Mouse (Mus musculus) thymus, adult 2 months (tissue): ENCODE results near the gene Wnt2b. TPM values are rescaled to one million over a fixed set of nuclear protein-coding genes. Genes with fewer than 3 reads are reported as not detected.

Source experiments
- DNase-seq: peaks from one replicate; pipeline ENCODE4 v3.0.0; 2021
- H3K27ac ChIP-seq: fragments of 200-500 bp; 2 replicates; pipeline ENCODE4 v1.5.1; 2012; ENCODE audit warnings: low read length, control low read depth; ENCODE audit not compliant: control insufficient read depth, insufficient read depth
- H3K27me3 ChIP-seq: fragments of 200-500 bp; 2 replicates; pipeline ENCODE4 v1.6.1; 2012; ENCODE audit warnings: mild to moderate bottlenecking, low read length, moderate library complexity, mixed read lengths; ENCODE audit not compliant: control insufficient read depth, insufficient read depth
- H3K36me3 ChIP-seq: fragments of 200-500 bp; 2 replicates; pipeline ENCODE4 v1.6.1; 2012; ENCODE audit warnings: mild to moderate bottlenecking, low read length, moderate library complexity; ENCODE audit not compliant: control insufficient read depth, insufficient read depth
- H3K4me1 ChIP-seq: fragments of 200-500 bp; replicated peaks from 2 replicates; pipeline ENCODE4 v1.6.1; 2012; ENCODE audit warnings: low read length; ENCODE audit not compliant: control insufficient read depth, insufficient read depth
- H3K4me3 ChIP-seq: fragments of 200-500 bp; 2 replicates; pipeline ENCODE4 v1.5.1; 2012; ENCODE audit warnings: mild to moderate bottlenecking, low read length, control low read depth, moderate library complexity; ENCODE audit not compliant: control insufficient read depth, insufficient read depth
- CTCF ChIP-seq: fragments of 200-500 bp; IDR thresholded peaks from 2 replicates; pipeline ENCODE4 v1.5.1; 2012; ENCODE audit warnings: mild to moderate bottlenecking, control low read depth, low read length, moderate library complexity, borderline replicate concordance; ENCODE audit not compliant: control insufficient read depth, poor library complexity, insufficient read depth; ENCODE audit errors: extremely low read depth
- POLR2A ChIP-seq: fragments of 200-500 bp; IDR thresholded peaks from 2 replicates; pipeline ENCODE4 v1.6.1; 2012; ENCODE audit warnings: mild to moderate bottlenecking, low read length, control low read depth, moderate library complexity; ENCODE audit not compliant: control insufficient read depth, poor library complexity, insufficient read depth; ENCODE audit errors: extremely low read depth
- WGBS: fragments of 180-500 bp; shearing (Covaris S2); methylation state at CpG from one replicate; pipeline ENCODE4 v1.1.7; 2018; 5-methylcytosine and 5-hydroxymethylcytosine counted together
- polyA plus RNA-seq: library from polyadenylated mRNA; depleted of rRNA; stranded (reverse); fragments of >200 nt; gene quantifications from 2 replicates; pipeline ENCODE4 v1.2.3, GENCODE M21; 2012; rRNA removed

Gene Wnt2b
- polyA plus RNA-seq, result 0.89 and 1.2 TPM in 2 replicates

DNA sequence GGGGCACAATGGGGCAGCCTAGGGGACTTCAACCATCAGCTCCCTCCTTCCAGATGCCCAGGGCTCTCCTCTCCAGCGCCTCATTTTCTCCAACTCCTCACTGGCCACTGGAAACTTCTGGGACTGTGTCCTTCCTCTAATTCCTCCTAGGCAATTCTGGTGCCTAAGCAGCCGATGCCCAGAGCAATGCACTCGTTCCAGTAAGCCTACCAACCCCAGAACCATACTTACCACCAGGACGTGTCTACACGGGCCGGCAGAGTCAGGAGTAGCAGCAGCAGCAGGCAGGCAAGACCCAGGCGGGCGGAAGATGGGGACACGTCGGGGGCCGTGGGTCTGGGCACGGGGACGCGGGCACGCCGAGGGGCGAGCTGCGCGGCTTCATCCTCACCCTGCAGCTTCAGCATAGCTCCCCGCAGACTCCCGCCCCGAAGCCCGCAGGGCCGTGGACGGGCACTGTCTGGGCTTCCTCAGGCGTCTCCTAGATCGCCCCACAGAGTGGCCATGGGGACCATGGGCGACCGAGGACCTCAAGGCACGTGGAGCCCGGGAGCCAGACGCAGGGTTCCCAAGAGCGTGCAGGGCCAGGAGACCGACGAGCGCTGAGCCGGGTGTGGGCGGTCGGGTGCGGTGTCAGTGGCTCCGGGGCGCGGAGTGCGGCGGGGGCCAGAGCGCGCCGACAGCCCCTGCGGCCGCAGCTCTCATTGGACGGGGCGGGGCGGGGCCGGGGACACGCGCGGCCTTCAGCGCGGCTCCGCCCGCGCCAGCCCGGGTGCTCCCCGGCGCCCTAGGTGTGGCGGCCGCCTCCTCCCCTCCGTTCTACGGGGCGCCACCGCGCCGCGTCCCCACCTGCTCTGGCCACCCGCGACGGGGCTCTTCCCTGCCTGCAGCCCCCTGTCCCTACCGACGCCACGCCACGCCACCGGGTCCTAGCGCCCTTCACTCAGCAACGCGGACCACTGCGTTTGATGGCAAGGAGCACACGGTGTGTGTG, at the start of gene Wnt2b:
Wnt2b (minus strand) TSS at position 856 of the 994 bp plus-strand sequence.
- peak within 1 kb of the TSS; percentile 39 for H3K4me3 ChIP-seq
- peaks cover 15% of the 10 kb centered on the region for H3K27me3 ChIP-seq
- TF ChIP-seq CTCF (no peak), POLR2A (no peak)
- H3K4me1 ChIP-seq, result peaks cover 26% of the 10 kb centered on the region
- no peak within 1 kb of the TSS for H3K27ac ChIP-seq
- WGBS, result 3% methylated on average over 86 of the region's 87 CpGs
- H3K36me3 ChIP-seq, result no peaks in the 10 kb centered on the region
- no peak for DNase-seq

- Histone ChIP-seq H3K4me1 (no peaks in the 10 kb centered on the region), H3K36me3 (no peaks in the 10 kb centered on the region), H3K4me3 (no peak overlapping the region), H3K27me3 (no peaks in the 10 kb centered on the region), H3K27ac (no peak overlapping the region)
- DNase-seq, result no peak
- WGBS, result 94% methylated on average over 11 of the region's 11 CpGs
- TF ChIP-seq POLR2A (no peak), CTCF (no peak)
These were observed 49.1 kb upstream of the Wnt2b start for GRCm38 (mm10) chr3:105010681-105011339.

GRCm38 (mm10) chr3:105008070-105008469, 46.3 kb upstream of the Wnt2b start:
- 88% methylated on average over 9 of the region's 9 CpGs for WGBS
- TF ChIP-seq POLR2A (no peak), CTCF (no peak)
- H3K36me3 ChIP-seq, result no peaks in the 10 kb centered on the region

GRCm38 (mm10) chr3:105006101-105006500, 44.4 kb upstream of the Wnt2b start:
- Histone ChIP-seq H3K36me3 (no peaks in the 10 kb centered on the region), H3K27me3 (no peaks in the 10 kb centered on the region), H3K27ac (no peak overlapping the region), H3K4me1 (no peaks in the 10 kb centered on the region), H3K4me3 (no peak overlapping the region)
- no peak for DNase-seq
- TF ChIP-seq POLR2A (no peak), CTCF (no peak)
- WGBS, result 96% methylated on average over 6 of the region's 6 CpGs

More at GRCm38 (mm10) chr3:105008070-105008469, 46.3 kb upstream of the Wnt2b start:
- Histone ChIP-seq H3K4me3 (no peak overlapping the region), H3K27me3 (no peaks in the 10 kb centered on the region), H3K4me1 (no peaks in the 10 kb centered on the region), H3K27ac (no peak overlapping the region)
- DNase-seq, result no peak

GRCm38 (mm10) chr3:105005561-105006065, 43.9 kb upstream of the Wnt2b start:
- Histone ChIP-seq H3K4me3 (no peak overlapping the region), H3K27ac (no peak overlapping the region), H3K4me1 (no peaks in the 10 kb centered on the region), H3K36me3 (no peaks in the 10 kb centered on the region), H3K27me3 (no peaks in the 10 kb centered on the region)
- 87% methylated on average over 20 of the region's 20 CpGs for WGBS
- TF ChIP-seq POLR2A, result no peak
- no peak for TF ChIP-seq CTCF
- DNase-seq, result no peak

DNA sequence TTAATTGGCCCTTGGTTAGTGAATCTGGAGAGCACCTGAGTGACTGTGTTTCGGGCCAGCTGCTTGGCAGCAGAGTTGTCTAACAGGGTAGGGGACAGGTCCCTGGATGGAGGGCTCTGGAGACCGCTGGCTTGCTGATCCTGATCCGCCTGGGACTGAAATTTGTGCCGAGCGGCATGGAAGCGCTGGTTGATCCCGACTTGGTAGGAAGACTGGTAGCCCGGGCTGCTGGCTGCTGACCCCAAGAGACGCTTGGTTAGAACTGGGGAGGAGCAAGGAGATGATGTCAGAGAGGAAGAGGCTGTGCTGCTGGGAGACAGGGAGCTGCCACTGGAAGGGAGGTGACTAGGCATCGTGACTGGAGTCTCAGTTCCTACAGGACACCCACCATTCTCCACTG, 43.3 kb upstream of the Wnt2b start:
- TF ChIP-seq CTCF (no peak), POLR2A (no peak)
- H3K36me3 ChIP-seq, result no peaks in the 10 kb centered on the region
- no peaks in the 10 kb centered on the region for H3K4me1 ChIP-seq
- H3K27me3 ChIP-seq, result no peaks in the 10 kb centered on the region
- 96% methylated on average over 10 of the region's 10 CpGs for WGBS
- DNase-seq, result no peak
- H3K4me3 ChIP-seq, result no peak overlapping the region
- no peak overlapping the region for H3K27ac ChIP-seq
